Mouse (Mus musculus) lung, adult 2 months (tissue): Measurements from ENCODE around the gene Snx29.

Source experiments
- CTCF ChIP-seq: fragments of 200-500 bp; IDR thresholded peaks from 2 replicates; pipeline ENCODE4 v1.5.1; 2011; ENCODE audit warnings: mild to moderate bottlenecking, low read length, control low read depth; ENCODE audit not compliant: insufficient read depth
- POLR2A ChIP-seq: fragments of 200-500 bp; IDR thresholded peaks from 2 replicates; pipeline ENCODE4 v1.6.1; 2011; ENCODE audit warnings: low read depth, mild to moderate bottlenecking, control low read depth, low read length, borderline replicate concordance; ENCODE audit errors: extremely low read depth

GRCm38 (mm10) chr16:11691487-11692200 lies 368.9 kb downstream of the Snx29 start:
- TF ChIP-seq POLR2A (no peak), CTCF (no peak)
